Mouse (Mus musculus) MEL (cell line): Measurements from ENCODE around the gene Slc23a2. TPM values are rescaled to one million over a fixed set of nuclear protein-coding genes. Genes with fewer than 3 reads are reported as not detected.

ENCODE experiments used
- DNase-seq: peaks from one replicate; pipeline ENCODE4 v3.0.0; 2011; ENCODE audit warnings: low read depth, low spot score
- H3K27ac ChIP-seq: 2 replicates; pipeline ENCODE4 v1.5.1; 2012; ENCODE audit warnings: low read depth, mild to moderate bottlenecking, control low read depth, low read length, moderate library complexity; ENCODE audit not compliant: control insufficient read depth
- H3K27me3 ChIP-seq, 2 experiments: fragments of 150-350 bp in 1 of 2; sonication (generic) in 1 of 2; 2 replicates each; pipeline ENCODE4 v1.6.1; 2012; ENCODE audit warnings: low read length in 2 of 2, mild to moderate bottlenecking in 2 of 2, improper control_type of control experiment in 1 of 2, moderate library complexity in 1 of 2; ENCODE audit not compliant: insufficient read depth in 2 of 2, control insufficient read depth in 1 of 2
- H3K36me3 ChIP-seq, 2 experiments: 2 replicates each; pipeline ENCODE4 v1.6.1; 2012 to 2014; ENCODE audit warnings: low read length in 2 of 2, improper control_type of control experiment in 1 of 2, inconsistent platforms in 1 of 2, mild to moderate bottlenecking in 1 of 2; ENCODE audit not compliant: insufficient read depth in 2 of 2, control insufficient read depth in 1 of 2
- H3K4me1 ChIP-seq, 2 experiments: fragments of 150-350 bp in 1 of 2; sonication (generic) in 1 of 2; 2 replicates each; pipeline ENCODE4 v1.6.1; 2012; ENCODE audit warnings: low read length in 2 of 2, improper control_type of control experiment in 1 of 2, mild to moderate bottlenecking in 1 of 2; ENCODE audit not compliant: insufficient read depth in 2 of 2, control insufficient read depth in 1 of 2
- H3K4me3 ChIP-seq, 2 experiments: fragments of 150-350 bp in 1 of 2; sonication (generic) in 1 of 2; 2 replicates each; pipeline ENCODE4 v1.5.1; 2012; ENCODE audit warnings: low read depth in 2 of 2, low read length in 2 of 2, mild to moderate bottlenecking in 2 of 2, moderate library complexity in 2 of 2, control low read depth in 1 of 2, improper control_type of control experiment in 1 of 2; ENCODE audit not compliant: control insufficient read depth in 1 of 2, insufficient read depth in 1 of 2
- H3K79me2 ChIP-seq: 2 replicates; pipeline ENCODE4 v1.6.1; 2012; ENCODE audit warnings: mild to moderate bottlenecking, low read length, moderate library complexity; ENCODE audit not compliant: control insufficient read depth, poor library complexity, insufficient read depth
- H3K9ac ChIP-seq: 2 replicates; pipeline ENCODE4 v1.6.1; 2012; ENCODE audit warnings: low read depth, mild to moderate bottlenecking, control low read depth, low read length, moderate library complexity; ENCODE audit not compliant: control insufficient read depth, poor library complexity, severe bottlenecking
- H3K9me3 ChIP-seq: fragments of 150-350 bp; sonication (generic); replicated peaks from 2 replicates; pipeline ENCODE4 v1.6.1; 2012; ENCODE audit warnings: mild to moderate bottlenecking, low read length, improper control_type of control experiment, moderate library complexity; ENCODE audit not compliant: insufficient read depth
- BHLHE40 ChIP-seq: IDR thresholded peaks from 2 replicates; pipeline ENCODE4 v1.6.1; 2012; ENCODE audit warnings: low read depth, mild to moderate bottlenecking, inconsistent platforms, low read length, improper control_type of control experiment, borderline replicate concordance
- E2F4 ChIP-seq: IDR thresholded peaks from 2 replicates; pipeline ENCODE4 v1.6.1; 2011; ENCODE audit warnings: low read depth, low read length, improper control_type of control experiment, borderline replicate concordance
- ELF1 ChIP-seq: IDR thresholded peaks from 2 replicates; pipeline ENCODE4 v1.6.1; 2014; ENCODE audit warnings: low read depth, mild to moderate bottlenecking, inconsistent platforms, low read length, improper control_type of control experiment, moderate library complexity
- EP300 ChIP-seq, 2 experiments: IDR thresholded peaks; 2 replicates each; pipeline ENCODE4 v1.6.1; 2011; ENCODE audit warnings: improper control_type of control experiment in 2 of 2, low read length in 2 of 2, low read depth in 1 of 2, mild to moderate bottlenecking in 1 of 2
- ETS1 ChIP-seq: IDR thresholded peaks from 2 replicates; pipeline ENCODE4 v1.6.1; 2012; ENCODE audit warnings: low read depth, mild to moderate bottlenecking, inconsistent platforms, low read length, improper control_type of control experiment, moderate library complexity
- GATA1 ChIP-seq: IDR thresholded peaks from 2 replicates; pipeline ENCODE4 v1.6.1; 2011; ENCODE audit warnings: low read depth, low read length, improper control_type of control experiment
- JUND ChIP-seq: IDR thresholded peaks from 2 replicates; pipeline ENCODE4 v1.6.1; 2011; ENCODE audit warnings: low read depth, mild to moderate bottlenecking, improper control_type of control experiment, low read length
- KAT2A ChIP-seq: conservative IDR thresholded peaks from 2 replicates; pipeline ENCODE4 v1.6.1; 2012; ENCODE audit warnings: low read depth, low read length, improper control_type of control experiment, inconsistent platforms
- MAZ ChIP-seq: IDR thresholded peaks from 2 replicates; pipeline ENCODE4 v1.6.1; 2012; ENCODE audit warnings: low read depth, mild to moderate bottlenecking, inconsistent platforms, low read length, improper control_type of control experiment
- MEF2A ChIP-seq: IDR thresholded peaks from 2 replicates; pipeline ENCODE4 v1.6.1; 2014; ENCODE audit warnings: low read depth, mild to moderate bottlenecking, inconsistent platforms, low read length, improper control_type of control experiment; ENCODE audit not compliant: poor library complexity, insufficient replicate concordance, severe bottlenecking; ENCODE audit errors: extremely low read depth
- MYC ChIP-seq: IDR thresholded peaks from 2 replicates; pipeline ENCODE4 v1.6.1; 2011; ENCODE audit warnings: low read depth, mild to moderate bottlenecking, low read length, improper control_type of control experiment, moderate library complexity
- NELFE ChIP-seq: IDR thresholded peaks from 2 replicates; pipeline ENCODE4 v1.6.1; 2011; ENCODE audit warnings: low read depth, low read length, improper control_type of control experiment
- NRF1 ChIP-seq: IDR thresholded peaks from 2 replicates; pipeline ENCODE4 v1.6.1; 2014; ENCODE audit warnings: low read depth, mild to moderate bottlenecking, inconsistent platforms, low read length, improper control_type of control experiment, moderate library complexity; ENCODE audit not compliant: poor library complexity, insufficient read depth, severe bottlenecking
- POLR2AphosphoS2 ChIP-seq: IDR thresholded peaks from 2 replicates; pipeline ENCODE4 v1.6.1; 2011; ENCODE audit warnings: low read length, improper control_type of control experiment
- POLR2AphosphoS5 ChIP-seq: IDR thresholded peaks from 2 replicates; pipeline ENCODE4 v1.6.1; 2012; ENCODE audit warnings: low read depth, borderline replicate concordance, mild to moderate bottlenecking, inconsistent platforms, low read length, moderate library complexity, mixed read lengths
- RCOR1 ChIP-seq: IDR thresholded peaks from 2 replicates; pipeline ENCODE4 v1.6.1; 2012; ENCODE audit warnings: low read depth, mild to moderate bottlenecking, inconsistent platforms, low read length, improper control_type of control experiment
- SIN3A ChIP-seq: IDR thresholded peaks from 2 replicates; pipeline ENCODE4 v1.6.1; 2012; ENCODE audit warnings: low read length, improper control_type of control experiment, inconsistent platforms
- SMC3 ChIP-seq: IDR thresholded peaks from 2 replicates; pipeline ENCODE4 v1.6.1; 2011; ENCODE audit warnings: low read depth, low read length, improper control_type of control experiment
- TAL1 ChIP-seq: IDR thresholded peaks from 2 replicates; pipeline ENCODE4 v1.6.1; 2012; ENCODE audit warnings: mild to moderate bottlenecking, inconsistent platforms, low read length, moderate library complexity, mixed read lengths
- TBP ChIP-seq: IDR thresholded peaks from 2 replicates; pipeline ENCODE4 v1.8.0; 2011; ENCODE audit warnings: low read depth, low read length, improper control_type of control experiment
- TCF12 ChIP-seq: IDR thresholded peaks from 2 replicates; pipeline ENCODE4 v1.6.1; 2014; ENCODE audit warnings: low read depth, mild to moderate bottlenecking, inconsistent platforms, low read length, improper control_type of control experiment, moderate library complexity
- USF2 ChIP-seq, 2 experiments: IDR thresholded peaks; 2 replicates each; pipeline ENCODE4 v1.6.1; 2011 to 2012; ENCODE audit warnings: improper control_type of control experiment in 2 of 2, low read length in 2 of 2, borderline replicate concordance in 1 of 2, inconsistent platforms in 1 of 2, low read depth in 1 of 2, mild to moderate bottlenecking in 1 of 2; ENCODE audit not compliant: insufficient read depth in 1 of 2
- ZNF384 ChIP-seq: IDR thresholded peaks from 2 replicates; pipeline ENCODE4 v1.6.1; 2012; ENCODE audit warnings: low read depth, mild to moderate bottlenecking, inconsistent platforms, low read length, improper control_type of control experiment
- polyA plus RNA-seq, 2 experiments: library from polyadenylated mRNA; stranded (reverse) in 1 of 2; unstranded in 1 of 2; fragments of >175 nt in 1 of 2; fragments of >200 nt in 1 of 2; gene quantifications; 2 replicates each; pipeline versions ENCODE4 v1.2.1 to v1.2.4; 2012; ENCODE audit warnings: low replicate concordance in 2 of 2, low read depth in 1 of 2; ENCODE audit not compliant: insufficient read length in 2 of 2, insufficient read depth in 1 of 2, missing spikeins in 1 of 2
- total RNA-seq: library from RNA; depleted of rRNA; stranded (reverse); fragments of 300-350 nt; gene quantifications from 2 replicates; pipeline ENCODE4 v1.2.3, GENCODE M21; 2012

The Slc23a2 gene
- total and polyA plus RNA-seq, 3 experiments: 7.9 to 10.3 TPM; not detected in 1

- no peak overlapping the region for H3K9ac ChIP-seq
- TF ChIP-seq POLR2AphosphoS2: no peak
- TF ChIP-seq MEF2A: no peak
- TF ChIP-seq ZNF384: no peak
- TF ChIP-seq TBP: no peak
- H3K79me2 ChIP-seq: no peaks in the 10 kb centered on the region
Observed at GRCm38 (mm10) chr2:132176289-132176848, 31.5 kb upstream of the Slc23a2 start.

GRCm38 (mm10) chr2:132174048-132174447, 29.1 kb upstream of the Slc23a2 start:
- DNase-seq: peak; percentile 55
- H3K27ac ChIP-seq: no peak overlapping the region
- H3K79me2 ChIP-seq: no peaks in the 10 kb centered on the region
- H3K36me3 ChIP-seq: no peaks in the 10 kb centered on the region
- H3K4me1 ChIP-seq: peaks cover 3 to 4% of the 10 kb centered on the region in 2 experiments; a peak in 3 of 4 replicates
- H3K9ac ChIP-seq: no peak overlapping the region
- no peak overlapping the region for H3K4me3 ChIP-seq
- H3K27me3 ChIP-seq: no peaks in the 10 kb centered on the region; a peak in 1 of 4 replicates
- TF ChIP-seq MEF2A (no peak), NELFE (no peak), USF2 (IDR thresholded peaks at IDR 0.05; ENCODE audit: borderline replicate concordance in 1 of 2, insufficient read depth in 1 of 2, low read depth in 1 of 2, low read length in 2 of 2) (no peak), ZNF384 (no peak), GATA1 (peak; percentile 53), TBP (no peak), TAL1 (no peak), ELF1 (peak; percentile 51; the same call in 1 of the 2 replicates)
- no peaks in the 10 kb centered on the region for H3K9me3 ChIP-seq

More at GRCm38 (mm10) chr2:132176289-132176848, 31.5 kb upstream of the Slc23a2 start:
- H3K4me3 ChIP-seq: no peak overlapping the region
- no peak overlapping the region for H3K27ac ChIP-seq
- H3K27me3 ChIP-seq: no peaks in the 10 kb centered on the region; a peak in 1 of 4 replicates
- no peaks in the 10 kb centered on the region for H3K36me3 ChIP-seq
- peaks cover 3 to 4% of the 10 kb centered on the region in 2 experiments; a peak in 3 of 4 replicates for H3K4me1 ChIP-seq
- DNase-seq: no peak
- no peaks in the 10 kb centered on the region for H3K9me3 ChIP-seq

GRCm38 (mm10) chr2:132171939-132172338, 27.0 kb upstream of the Slc23a2 start:
- Histone ChIP-seq H3K36me3 (no peaks in the 10 kb centered on the region), H3K27me3 (peaks cover 0 to 6% of the 10 kb centered on the region in 2 experiments; a peak in 2 of 4 replicates), H3K79me2 (no peaks in the 10 kb centered on the region), H3K9me3 (no peaks in the 10 kb centered on the region), H3K4me1 (peaks cover 3 to 4% of the 10 kb centered on the region in 2 experiments; a peak in 3 of 4 replicates), H3K9ac (no peak overlapping the region), H3K27ac (no peak overlapping the region), H3K4me3 (no peak overlapping the region)
- no peak for DNase-seq
- TF ChIP-seq POLR2AphosphoS2 (no peak), EP300 (IDR thresholded peaks at IDR 0.05; ENCODE audit: low read depth in 1 of 2, low read length in 2 of 2) (0 out of 4 replicates have a peak, but pooled peaks of 1 of the 2 experiments have one; percentile 22), TBP (no peak), SMC3 (no peak), ELF1 (no peak), ETS1 (0 out of 2 replicates have a peak, but pooled peaks have one; percentile 24), MAZ (no peak), POLR2AphosphoS5 (no peak), NRF1 (no peak), KAT2A (no peak), GATA1 (no peak), BHLHE40 (no peak), JUND (no peak), MEF2A (no peak), E2F4 (no peak), USF2 (IDR thresholded peaks at IDR 0.05; ENCODE audit: borderline replicate concordance in 1 of 2, insufficient read depth in 1 of 2, low read depth in 1 of 2, low read length in 2 of 2) (no peak), TCF12 (peak; percentile 21; the same call in 1 of the 2 replicates), RCOR1 (no peak), MYC (no peak), SIN3A (no peak)
